Mouse (Mus musculus) neural tube, embryonic 12.5 days (tissue): ENCODE results near the gene Pcbp3. TPM values are rescaled to one million over a fixed set of nuclear protein-coding genes. Genes with fewer than 3 reads are reported as not detected.
A peak's percentile ranks its signal among the peaks of the same experiment; 100 is the strongest.

Experiments used
- ATAC-seq: fragments of 200-750 bp; cut with Nextera tagmentation; 2 replicates; pipeline ENCODE4 v1.8.0; 2017; ENCODE audit warnings: low read depth, mild to moderate bottlenecking, moderate TSS enrichment, moderate library complexity; ENCODE audit not compliant: low FRiP score
- H3K27ac ChIP-seq: fragments of 300-500 bp; sonication (generic); 2 replicates; pipeline ENCODE4 v1.5.1; 2016
- H3K27me3 ChIP-seq: fragments of 300-500 bp; sonication (generic); replicated peaks from 2 replicates; pipeline ENCODE4 v1.6.1; 2016; ENCODE audit warnings: mild to moderate bottlenecking
- H3K36me3 ChIP-seq: fragments of 300-500 bp; sonication (generic); 2 replicates; pipeline ENCODE4 v1.6.1; 2016; ENCODE audit warnings: mild to moderate bottlenecking
- H3K4me1 ChIP-seq: fragments of 300-500 bp; sonication (generic); 2 replicates; pipeline ENCODE4 v1.6.1; 2016
- H3K4me2 ChIP-seq: fragments of 300-500 bp; sonication (generic); replicated peaks from 2 replicates; pipeline ENCODE4 v1.6.1; 2016; ENCODE audit warnings: mild to moderate bottlenecking
- H3K4me3 ChIP-seq: fragments of 300-500 bp; sonication (generic); 2 replicates; pipeline ENCODE4 v1.5.1; 2016
- H3K9ac ChIP-seq: fragments of 300-500 bp; sonication (generic); 2 replicates; pipeline ENCODE4 v1.6.1; 2016; ENCODE audit warnings: mild to moderate bottlenecking
- H3K9me3 ChIP-seq: fragments of 300-500 bp; sonication (generic); 2 replicates; pipeline ENCODE4 v1.6.1; 2016; ENCODE audit warnings: mild to moderate bottlenecking
- WGBS: fragments of 180-500 bp; shearing (Covaris S2); methylation state at CpG from one replicate; pipeline ENCODE4 v1.1.7; 2016; 5-methylcytosine and 5-hydroxymethylcytosine counted together
- polyA plus RNA-seq: library from polyadenylated mRNA; unstranded; fragments of >200 nt; fragmentation: Nextera tagmentation; extraction: Ambion mirVana; gene quantifications from 2 replicates; pipeline ENCODE4 v1.2.1, GENCODE M21; 2016

Pcbp3 gene
- polyA plus RNA-seq, 1 experiment from 2014 or later = 112 TPM

- no peak for ATAC-seq
- no peak overlapping the region for H3K27ac ChIP-seq
- H3K4me3 ChIP-seq = no peak overlapping the region
- H3K27me3 ChIP-seq = no peaks in the 10 kb centered on the region
- H3K9me3 ChIP-seq = no peaks in the 10 kb centered on the region
- 69% methylated on average over 5 of the region's 5 CpGs for WGBS
- no peaks in the 10 kb centered on the region for H3K4me1 ChIP-seq
- H3K9ac ChIP-seq = no peak overlapping the region
- no peaks in the 10 kb centered on the region for H3K36me3 ChIP-seq
- H3K4me2 ChIP-seq = no peak overlapping the region
These were observed 121.1 kb downstream of the Pcbp3 start for GRCm38 (mm10) chr10:76840566-76840965.

- peaks cover 6% of the 10 kb centered on the region; the same call in 1 of the 2 replicates for H3K4me1 ChIP-seq
- no peak overlapping the region for H3K27ac ChIP-seq
- H3K4me2 ChIP-seq = no peak overlapping the region
- no peaks in the 10 kb centered on the region for H3K9me3 ChIP-seq
- no peak overlapping the region for H3K4me3 ChIP-seq
- H3K36me3 ChIP-seq = no peaks in the 10 kb centered on the region
- H3K9ac ChIP-seq = no peak overlapping the region
- no peaks in the 10 kb centered on the region for H3K27me3 ChIP-seq
- peak; percentile 44; the same call in 1 of the 2 replicates for ATAC-seq
- 62% methylated on average over 14 of the region's 14 CpGs for WGBS
These were observed 126.0 kb downstream of the Pcbp3 start for GRCm38 (mm10) chr10:76835497-76836357.

GRCm38 (mm10) chr10:76832841-76833240 is 128.8 kb downstream of the Pcbp3 start:
- Histone ChIP-seq H3K4me2 (no peak overlapping the region), H3K4me1 (peaks cover 6% of the 10 kb centered on the region; the same call in 1 of the 2 replicates), H3K36me3 (no peaks in the 10 kb centered on the region), H3K4me3 (no peak overlapping the region), H3K27ac (no peak overlapping the region), H3K9me3 (no peaks in the 10 kb centered on the region), H3K9ac (no peak overlapping the region), H3K27me3 (no peaks in the 10 kb centered on the region)
- 80% methylated on average over 1 of the region's 1 CpGs for WGBS
- ATAC-seq = no peak

GRCm38 (mm10) chr10:76831915-76832314 is 129.8 kb downstream of the Pcbp3 start:
- H3K9me3 ChIP-seq = no peaks in the 10 kb centered on the region
- no peak overlapping the region for H3K27ac ChIP-seq
- H3K4me1 ChIP-seq = peaks cover 6% of the 10 kb centered on the region; the same call in 1 of the 2 replicates
- no peaks in the 10 kb centered on the region for H3K27me3 ChIP-seq
- ATAC-seq = no peak
- H3K4me2 ChIP-seq = no peak overlapping the region
- no peaks in the 10 kb centered on the region for H3K36me3 ChIP-seq
- no peak overlapping the region for H3K9ac ChIP-seq
- H3K4me3 ChIP-seq = no peak overlapping the region
- 90% methylated on average over 2 of the region's 2 CpGs for WGBS

GRCm38 (mm10) chr10:76831151-76831550 is 130.5 kb downstream of the Pcbp3 start:
- ATAC-seq = no peak
- Histone ChIP-seq H3K9me3 (no peaks in the 10 kb centered on the region), H3K36me3 (no peaks in the 10 kb centered on the region), H3K9ac (no peak overlapping the region), H3K4me1 (peaks cover 6% of the 10 kb centered on the region; the same call in 1 of the 2 replicates), H3K27ac (no peak overlapping the region), H3K4me2 (no peak overlapping the region), H3K27me3 (no peaks in the 10 kb centered on the region), H3K4me3 (no peak overlapping the region)
- 14% methylated on average over 1 of the region's 1 CpGs for WGBS

GRCm38 (mm10) chr10:76828936-76829335 is 132.8 kb downstream of the Pcbp3 start:
- Histone ChIP-seq H3K9ac (no peak overlapping the region), H3K4me3 (no peak overlapping the region), H3K4me1 (peaks cover 6% of the 10 kb centered on the region; the same call in 1 of the 2 replicates), H3K4me2 (no peak overlapping the region), H3K36me3 (no peaks in the 10 kb centered on the region), H3K27me3 (no peaks in the 10 kb centered on the region), H3K9me3 (no peaks in the 10 kb centered on the region), H3K27ac (no peak overlapping the region)
- no peak for ATAC-seq
- WGBS = 97% methylated on average over 4 of the region's 4 CpGs

GRCm38 (mm10) chr10:76822698-76823097 is 139.0 kb downstream of the Pcbp3 start:
- Histone ChIP-seq H3K4me3 (no peak overlapping the region), H3K9me3 (no peaks in the 10 kb centered on the region), H3K27ac (no peak overlapping the region), H3K27me3 (no peaks in the 10 kb centered on the region), H3K4me1 (no peaks in the 10 kb centered on the region), H3K9ac (no peak overlapping the region), H3K4me2 (no peak overlapping the region), H3K36me3 (no peaks in the 10 kb centered on the region)
- no peak for ATAC-seq
- WGBS = 89% methylated on average over 8 of the region's 8 CpGs

GRCm38 (mm10) chr10:76819321-76819720 is 142.4 kb downstream of the Pcbp3 start:
- Histone ChIP-seq H3K36me3 (no peaks in the 10 kb centered on the region), H3K9ac (no peak overlapping the region), H3K4me3 (no peak overlapping the region), H3K4me1 (peaks cover 9% of the 10 kb centered on the region; the same call in 1 of the 2 replicates), H3K27me3 (no peaks in the 10 kb centered on the region), H3K27ac (no peak overlapping the region), H3K4me2 (no peak overlapping the region), H3K9me3 (no peaks in the 10 kb centered on the region)
- ATAC-seq = no peak
- 56% methylated on average over 2 of the region's 2 CpGs for WGBS

GRCm38 (mm10) chr10:76818337-76818736 is 143.3 kb downstream of the Pcbp3 start:
- WGBS = 97% methylated on average over 2 of the region's 2 CpGs
- peaks cover 9% of the 10 kb centered on the region; the same call in 1 of the 2 replicates for H3K4me1 ChIP-seq
- H3K9ac ChIP-seq = no peak overlapping the region
- no peak overlapping the region for H3K4me3 ChIP-seq
- H3K36me3 ChIP-seq = no peaks in the 10 kb centered on the region
- no peak overlapping the region for H3K27ac ChIP-seq
- no peak overlapping the region for H3K4me2 ChIP-seq
- H3K9me3 ChIP-seq = no peaks in the 10 kb centered on the region
- no peak for ATAC-seq
- H3K27me3 ChIP-seq = no peaks in the 10 kb centered on the region

GRCm38 (mm10) chr10:76816930-76817329 is 144.8 kb downstream of the Pcbp3 start:
- H3K9ac ChIP-seq = no peak overlapping the region
- peaks cover 9% of the 10 kb centered on the region; the same call in 1 of the 2 replicates for H3K4me1 ChIP-seq
- no peak for ATAC-seq
- no peak overlapping the region for H3K27ac ChIP-seq
- no peak overlapping the region for H3K4me3 ChIP-seq
- H3K36me3 ChIP-seq = no peaks in the 10 kb centered on the region
- no peaks in the 10 kb centered on the region for H3K27me3 ChIP-seq
- H3K4me2 ChIP-seq = no peak overlapping the region
- no peaks in the 10 kb centered on the region for H3K9me3 ChIP-seq
- 84% methylated on average over 1 of the region's 1 CpGs for WGBS

- ATAC-seq = no peak
- no peak overlapping the region for H3K27ac ChIP-seq
- no peak overlapping the region for H3K9ac ChIP-seq
- H3K4me1 ChIP-seq = peaks cover 9% of the 10 kb centered on the region; the same call in 1 of the 2 replicates
- no peaks in the 10 kb centered on the region for H3K9me3 ChIP-seq
- no peaks in the 10 kb centered on the region for H3K36me3 ChIP-seq
- no peaks in the 10 kb centered on the region for H3K27me3 ChIP-seq
- H3K4me3 ChIP-seq = no peak overlapping the region
- no peak overlapping the region for H3K4me2 ChIP-seq
- 53% methylated on average over 7 of the region's 7 CpGs for WGBS
These were observed 145.3 kb downstream of the Pcbp3 start for GRCm38 (mm10) chr10:76816436-76816835.

- H3K4me3 ChIP-seq = no peak overlapping the region
- no peak overlapping the region for H3K27ac ChIP-seq
- 54% methylated on average over 4 of the region's 4 CpGs for WGBS
- ATAC-seq = no peak
- H3K36me3 ChIP-seq = no peaks in the 10 kb centered on the region
- H3K9me3 ChIP-seq = no peaks in the 10 kb centered on the region
- no peak overlapping the region for H3K4me2 ChIP-seq
- H3K4me1 ChIP-seq = peaks cover 9% of the 10 kb centered on the region; the same call in 1 of the 2 replicates
- H3K27me3 ChIP-seq = no peaks in the 10 kb centered on the region
- H3K9ac ChIP-seq = no peak overlapping the region
These were observed 146.2 kb downstream of the Pcbp3 start for GRCm38 (mm10) chr10:76815481-76815880.
